31 mouse cellular contexts compared by ENCODE assay signal in the genomic region with DNA sequence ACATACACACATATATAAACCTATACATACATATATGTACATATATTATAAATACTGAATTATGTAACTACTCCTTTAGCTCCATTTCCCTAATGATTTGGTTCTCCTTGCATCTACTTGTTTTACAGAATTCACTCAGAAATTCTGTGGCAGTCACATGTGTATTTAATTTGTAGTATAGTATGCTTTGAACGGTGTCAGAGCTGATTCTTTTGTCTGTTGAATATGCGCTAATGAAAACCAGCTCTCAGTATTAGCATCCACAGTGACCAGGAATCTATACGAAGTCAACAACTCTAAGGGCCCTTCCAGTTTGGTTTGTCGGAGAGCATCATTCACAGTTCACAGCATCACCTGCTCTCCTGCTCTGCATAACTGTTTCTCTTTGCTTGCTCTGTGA. TPM values are rescaled to one million over a fixed set of nuclear protein-coding genes. Genes with fewer than 3 reads are reported as not detected.
"Had no signal": no experiment of that assay in that cellular context is flagged by ENCODE, and none has a peak within 500 bp of the region (broad histone marks: within the 10 kb centered on the region; RNA-seq: fewer than 3 reads in every experiment).

No protein-coding gene starts in this region.

- H3K9ac ChIP-seq: heart, embryonic 12.5 days; hindbrain, embryonic 13.5 days; hindbrain, embryonic 15.5 days; limb, embryonic 12.5 days; limb, embryonic 15.5 days; liver, embryonic 12.5 days; liver, embryonic 14.5 days had no signal

- DNase-seq: gastrocnemius, postnatal 14 days; gastrocnemius, postnatal 36 days; heart, adult 18-20 months; heart, postnatal 10 days; kidney, adult 11 months; kidney, adult 8-10 months; kidney, postnatal 10 days; kidney, postnatal 36 days; layer of hippocampus, adult 9-11 months; layer of hippocampus, postnatal 36 days; left cerebral cortex, postnatal 4 days had no signal

- H3K36me3 ChIP-seq: heart, embryonic 10.5 days; heart, embryonic 12.5 days; hindbrain, embryonic 13.5 days; hindbrain, embryonic 15.5 days; limb, embryonic 12.5 days; limb, embryonic 15.5 days; liver, embryonic 12.5 days had no signal

- ATAC-seq: hindbrain, postnatal 0 days; intestine, embryonic 16.5 days; liver, embryonic 12.5 days had no signal

- H3K9me3 ChIP-seq: heart, embryonic 10.5 days; heart, embryonic 12.5 days; hindbrain, embryonic 13.5 days; hindbrain, embryonic 15.5 days; limb, embryonic 12.5 days; limb, embryonic 15.5 days; liver, embryonic 12.5 days had no signal

- H3K4me2 ChIP-seq: heart, embryonic 12.5 days; hindbrain, embryonic 13.5 days; hindbrain, embryonic 15.5 days; limb, embryonic 12.5 days; limb, embryonic 15.5 days; liver, embryonic 12.5 days had no signal

- H3K27ac ChIP-seq: heart, embryonic 10.5 days; hindbrain, embryonic 13.5 days; hindbrain, embryonic 15.5 days; hindbrain, postnatal 0 days; limb, embryonic 12.5 days; limb, embryonic 15.5 days; liver, embryonic 12.5 days; liver, embryonic 14.5 days had no signal

- H3K4me1 ChIP-seq: heart, embryonic 10.5 days; heart, embryonic 12.5 days; hindbrain, embryonic 13.5 days; hindbrain, embryonic 15.5 days; limb, embryonic 12.5 days; limb, embryonic 15.5 days; liver, embryonic 12.5 days had no signal

- H3K27me3 ChIP-seq: heart, embryonic 12.5 days; hindbrain, embryonic 13.5 days; hindbrain, embryonic 15.5 days; limb, embryonic 12.5 days; limb, embryonic 15.5 days; liver, embryonic 12.5 days had no signal

- H3K4me3 ChIP-seq: heart, embryonic 10.5 days; heart, embryonic 12.5 days; hindbrain, embryonic 13.5 days; hindbrain, embryonic 15.5 days; limb, embryonic 12.5 days; limb, embryonic 15.5 days; liver, embryonic 12.5 days had no signal

RNA-seq across cellular contexts. Expression of a gene that starts 7.0 kb away (rescaled TPM):
- polyA plus RNA-seq: gonadal fat pad, adult 2 months; heart, embryonic 10.5 days; heart, embryonic 12.5 days; heart, embryonic 14.5 days; heart, embryonic 16.5 days; hindbrain, embryonic 11.5 days; hindbrain, embryonic 13.5 days; hindbrain, embryonic 15.5 days; hindbrain, postnatal 0 days; intestine, embryonic 14.5 days; intestine, embryonic 16.5 days; kidney, embryonic 14.5 days; kidney, embryonic 16.5 days; large intestine, adult 2 months; limb, embryonic 12.5 days; limb, embryonic 15.5 days; liver, adult 2 months; liver, embryonic 12.5 days; liver, embryonic 14.5 days; liver, embryonic 16.5 days had no signal

RNA-seq across cellular contexts. Expression of a gene that starts 38.9 kb away (rescaled TPM):
- polyA plus RNA-seq: gonadal fat pad, adult 2 months; heart, embryonic 12.5 days; heart, embryonic 14.5 days; kidney, embryonic 14.5 days; liver, adult 2 months; liver, embryonic 12.5 days; liver, embryonic 14.5 days; liver, embryonic 16.5 days had no signal
